Mouse (Mus musculus): ENCODE measurements around the gene 4833439L19Rik. TPM values are rescaled to one million over a fixed set of nuclear protein-coding genes. Genes with fewer than 3 reads are reported as not detected.
"Not testable (repeated sequence)": the region's sequence is repeated elsewhere in the genome, so short reads cannot be mapped to it uniquely, and the experiment has no call there.

The 4833439L19Rik gene
- 200 and 207 TPM in 2 replicates for polyA plus RNA-seq (2016; fragmentation: Nextera tagmentation; extraction: Ambion mirVana)

- Histone ChIP-seq H3K4me3 (peak within 1 kb of the TSS; percentile 89), H3K27ac (replicated peaks) (peak within 1 kb of the TSS; percentile 94), H3K4me1 (peaks cover 21% of the 10 kb centered on the region), H3K36me3 (replicated peaks) (peaks cover 37% of the 10 kb centered on the region), H3K9me3 (no peaks in the 10 kb centered on the region), H3K27me3 (replicated peaks; ENCODE audit: low read depth, poor library complexity, severe bottlenecking) (no peaks in the 10 kb centered on the region)
- WGBS, result under 1% methylated on average over 27 of the region's 27 CpGs
- DNase-seq (ENCODE audit: low spot score), result peak; percentile 95
These were observed at the start of gene 4833439L19Rik for GRCm38 (mm10) chr13:54565201-54565581. Gene 4833439L19Rik (minus strand): TSS chr13:54565435.

GRCm38 (mm10) chr13:54613141-54613540, 47.9 kb upstream of the 4833439L19Rik start:
- peaks cover 32% of the 10 kb centered on the region for H3K27me3 ChIP-seq (replicated peaks; ENCODE audit: low read depth, poor library complexity, severe bottlenecking)
- 88% methylated on average over 8 of the region's 8 CpGs for WGBS
- H3K4me3 ChIP-seq; DNase-seq (ENCODE audit: low spot score); H3K9me3 ChIP-seq; H3K27ac ChIP-seq (replicated peaks); H3K36me3 ChIP-seq (replicated peaks): not testable (repeated sequence)
- H3K4me1 ChIP-seq, result peaks cover 26% of the 10 kb centered on the region

GRCm38 (mm10) chr13:54610972-54611754, 45.9 kb upstream of the 4833439L19Rik start, which contains the start of gene Cltb:
Gene Cltb (minus strand): TSS chr13:54611344.
- no peaks in the 10 kb centered on the region for H3K9me3 ChIP-seq
- peaks cover 42% of the 10 kb centered on the region for H3K27me3 ChIP-seq (replicated peaks; ENCODE audit: low read depth, poor library complexity, severe bottlenecking)
- WGBS, result under 1% methylated on average over 66 of the region's 66 CpGs
- peak within 1 kb of the TSS; percentile 75 for H3K4me3 ChIP-seq
- peak within 1 kb of the TSS; percentile 77 for H3K27ac ChIP-seq (replicated peaks)
- H3K4me1 ChIP-seq, result peaks cover 23% of the 10 kb centered on the region
- peak; percentile 88 for DNase-seq (ENCODE audit: low spot score)
- H3K36me3 ChIP-seq (replicated peaks), result no peaks in the 10 kb centered on the region

- Histone ChIP-seq H3K9me3 (no peaks in the 10 kb centered on the region), H3K4me3 (peak overlapping the region; percentile 75), H3K36me3 (replicated peaks) (no peaks in the 10 kb centered on the region), H3K4me1 (peaks cover 23% of the 10 kb centered on the region), H3K27ac (replicated peaks) (peak overlapping the region; percentile 77), H3K27me3 (replicated peaks; ENCODE audit: low read depth, poor library complexity, severe bottlenecking) (peaks cover 43% of the 10 kb centered on the region)
- 6% methylated on average over 13 of the region's 13 CpGs for WGBS
- no peak for DNase-seq (ENCODE audit: low spot score)
These were observed 45.4 kb upstream of the 4833439L19Rik start for GRCm38 (mm10) chr13:54610613-54610971.

GRCm38 (mm10) chr13:54609301-54609700, 44.1 kb upstream of the 4833439L19Rik start:
- WGBS, result 18% methylated on average over 1 of the region's 1 CpGs
- no peaks in the 10 kb centered on the region for H3K9me3 ChIP-seq
- 0 out of 2 replicates have a peak overlapping the region, but pooled peaks have one; percentile 4 for H3K4me3 ChIP-seq
- H3K4me1 ChIP-seq, result peaks cover 23% of the 10 kb centered on the region
- H3K36me3 ChIP-seq (replicated peaks), result no peaks in the 10 kb centered on the region
- no peak for DNase-seq (ENCODE audit: low spot score)
- no peak overlapping the region for H3K27ac ChIP-seq (replicated peaks)
- H3K27me3 ChIP-seq (replicated peaks; ENCODE audit: low read depth, poor library complexity, severe bottlenecking), result peaks cover 46% of the 10 kb centered on the region

- H3K4me3 ChIP-seq, result 0 out of 2 replicates have a peak overlapping the region, but pooled peaks have one; percentile 4
- H3K27ac ChIP-seq (replicated peaks), result no peak overlapping the region; the same call in 1 of the 2 replicates
- no peak for DNase-seq (ENCODE audit: low spot score)
- peaks cover 46% of the 10 kb centered on the region for H3K27me3 ChIP-seq (replicated peaks; ENCODE audit: low read depth, poor library complexity, severe bottlenecking)
- 17% methylated on average over 8 of the region's 8 CpGs for WGBS
- H3K36me3 ChIP-seq (replicated peaks), result no peaks in the 10 kb centered on the region
- no peaks in the 10 kb centered on the region for H3K9me3 ChIP-seq
- H3K4me1 ChIP-seq, result peaks cover 27% of the 10 kb centered on the region
These were observed 43.4 kb upstream of the 4833439L19Rik start for GRCm38 (mm10) chr13:54608666-54609065.

GRCm38 (mm10) chr13:54608002-54608401, 42.8 kb upstream of the 4833439L19Rik start:
- Histone ChIP-seq H3K27ac (replicated peaks) (no peak overlapping the region), H3K9me3 (no peaks in the 10 kb centered on the region), H3K4me1 (peaks cover 29% of the 10 kb centered on the region), H3K27me3 (replicated peaks; ENCODE audit: low read depth, poor library complexity, severe bottlenecking) (peaks cover 46% of the 10 kb centered on the region), H3K4me3 (no peak overlapping the region), H3K36me3 (replicated peaks) (no peaks in the 10 kb centered on the region)
- WGBS, result 73% methylated on average over 3 of the region's 3 CpGs
- DNase-seq (ENCODE audit: low spot score), result no peak

- 76% methylated on average over 5 of the region's 5 CpGs for WGBS
- Histone ChIP-seq H3K27ac (replicated peaks) (no peak overlapping the region), H3K27me3 (replicated peaks; ENCODE audit: low read depth, poor library complexity, severe bottlenecking) (peaks cover 46% of the 10 kb centered on the region), H3K9me3 (no peaks in the 10 kb centered on the region), H3K36me3 (replicated peaks) (no peaks in the 10 kb centered on the region), H3K4me1 (peaks cover 29% of the 10 kb centered on the region), H3K4me3 (no peak overlapping the region)
- DNase-seq (ENCODE audit: low spot score), result no peak
These were observed 42.0 kb upstream of the 4833439L19Rik start for GRCm38 (mm10) chr13:54607204-54607603.

- no peak overlapping the region for H3K4me3 ChIP-seq
- no peaks in the 10 kb centered on the region for H3K36me3 ChIP-seq (replicated peaks)
- peaks cover 16% of the 10 kb centered on the region for H3K4me1 ChIP-seq
- H3K27me3 ChIP-seq (replicated peaks; ENCODE audit: low read depth, poor library complexity, severe bottlenecking), result peaks cover 36% of the 10 kb centered on the region
- WGBS, result 80% methylated on average over 5 of the region's 5 CpGs
- H3K27ac ChIP-seq (replicated peaks), result no peak overlapping the region
- no peak for DNase-seq (ENCODE audit: low spot score)
- no peaks in the 10 kb centered on the region for H3K9me3 ChIP-seq
These were observed 40.2 kb upstream of the 4833439L19Rik start for GRCm38 (mm10) chr13:54605426-54605825.

- 59% methylated on average over 4 of the region's 4 CpGs for WGBS
- Histone ChIP-seq H3K27me3 (replicated peaks; ENCODE audit: low read depth, poor library complexity, severe bottlenecking) (peaks cover 24% of the 10 kb centered on the region), H3K4me1 (peaks cover 14% of the 10 kb centered on the region), H3K4me3 (no peak overlapping the region), H3K36me3 (replicated peaks) (peaks cover 6% of the 10 kb centered on the region), H3K9me3 (no peaks in the 10 kb centered on the region), H3K27ac (replicated peaks) (no peak overlapping the region)
- no peak for DNase-seq (ENCODE audit: low spot score)
These were observed 39.0 kb upstream of the 4833439L19Rik start for GRCm38 (mm10) chr13:54604221-54604620.

- H3K27ac ChIP-seq (replicated peaks), result no peak overlapping the region
- H3K4me3 ChIP-seq, result no peak overlapping the region
- H3K27me3 ChIP-seq (replicated peaks; ENCODE audit: low read depth, poor library complexity, severe bottlenecking), result peaks cover 17% of the 10 kb centered on the region
These were observed 38.3 kb upstream of the 4833439L19Rik start for GRCm38 (mm10) chr13:54603501-54603900.

GRCm38 (mm10) chr13:54602639-54603111, 37.4 kb upstream of the 4833439L19Rik start:
- Histone ChIP-seq H3K36me3 (replicated peaks) (peaks cover 21% of the 10 kb centered on the region), H3K4me3 (no peak overlapping the region), H3K9me3 (no peaks in the 10 kb centered on the region), H3K4me1 (peaks cover 6% of the 10 kb centered on the region; the same call in 1 of the 2 replicates), H3K27ac (replicated peaks) (no peak overlapping the region), H3K27me3 (replicated peaks; ENCODE audit: low read depth, poor library complexity, severe bottlenecking) (peaks cover 11% of the 10 kb centered on the region)
- WGBS, result 67% methylated on average over 3 of the region's 3 CpGs
- DNase-seq (ENCODE audit: low spot score), result no peak

More at GRCm38 (mm10) chr13:54603501-54603900, 38.3 kb upstream of the 4833439L19Rik start:
- Histone ChIP-seq H3K36me3 (replicated peaks) (peaks cover 13% of the 10 kb centered on the region), H3K4me1 (peaks cover 7% of the 10 kb centered on the region), H3K9me3 (no peaks in the 10 kb centered on the region)
- DNase-seq (ENCODE audit: low spot score), result no peak
